Mouse (Mus musculus) left cerebral cortex, postnatal 10 days (tissue): ENCODE results near the gene Myo1e. TPM values are rescaled to one million over a fixed set of nuclear protein-coding genes. Genes with fewer than 3 reads are reported as not detected.

Source experiments
- DNase-seq, 2 experiments: peaks; one replicate each; pipeline ENCODE4 v3.0.0; 2021 to 2022; ENCODE audit warnings: low spot score in 2 of 2, mixed read lengths in 1 of 2; ENCODE audit errors: extremely low spot score in 1 of 2
- intact Hi-C: fragments of 180-260 bp; cut with DNase I; formaldehyde crosslinking; loops from one replicate; pipeline ENCODE4 v1.15.1; 2025
- total RNA-seq, 2 experiments: library from RNA; stranded (reverse); gene quantifications; 2 replicates each; pipeline ENCODE4 v1.2.3; 2021

Myo1e gene
- total RNA-seq, 2 experiments from 2014 or later, result 7.6 to 9.9 TPM

DNA sequence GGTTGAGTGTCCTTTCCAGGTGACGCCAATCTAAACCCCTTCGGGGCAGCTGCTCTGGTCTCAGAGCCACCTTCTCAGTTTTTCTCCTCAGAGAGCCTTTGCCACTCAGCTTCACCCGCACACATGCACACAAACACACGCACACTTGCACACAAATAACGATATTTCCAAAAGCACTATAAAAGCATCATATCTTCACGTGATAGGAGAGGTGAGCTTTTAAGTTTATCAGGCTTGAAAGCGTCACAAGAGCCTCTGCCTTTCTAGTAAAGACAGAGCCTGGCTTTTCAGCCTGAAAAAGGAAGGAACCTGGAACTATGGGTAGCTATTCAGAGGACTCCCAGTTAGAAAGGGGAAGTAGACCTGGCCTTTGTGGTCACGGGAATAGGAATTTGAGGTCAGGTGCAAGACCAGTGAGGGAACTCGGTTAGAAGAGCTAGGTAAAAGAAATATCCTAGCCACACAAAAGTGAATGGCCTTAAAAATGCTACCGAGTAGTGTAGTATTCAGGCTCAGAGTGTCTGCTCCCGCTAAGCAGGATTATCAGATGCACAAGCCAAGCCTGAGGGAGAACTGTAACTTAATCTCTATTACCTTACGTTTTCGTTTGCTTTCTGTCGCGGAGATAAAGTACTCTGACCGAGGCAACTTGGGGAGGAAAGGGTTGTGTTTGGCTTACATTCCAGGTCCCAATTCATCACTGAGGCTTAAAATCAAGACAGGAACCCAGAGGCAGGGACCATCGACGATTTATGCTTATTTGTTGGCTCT, 178.0 kb downstream of the Myo1e start:
- intact Hi-C loops, result no loop called here
- no peak for DNase-seq

DNA sequence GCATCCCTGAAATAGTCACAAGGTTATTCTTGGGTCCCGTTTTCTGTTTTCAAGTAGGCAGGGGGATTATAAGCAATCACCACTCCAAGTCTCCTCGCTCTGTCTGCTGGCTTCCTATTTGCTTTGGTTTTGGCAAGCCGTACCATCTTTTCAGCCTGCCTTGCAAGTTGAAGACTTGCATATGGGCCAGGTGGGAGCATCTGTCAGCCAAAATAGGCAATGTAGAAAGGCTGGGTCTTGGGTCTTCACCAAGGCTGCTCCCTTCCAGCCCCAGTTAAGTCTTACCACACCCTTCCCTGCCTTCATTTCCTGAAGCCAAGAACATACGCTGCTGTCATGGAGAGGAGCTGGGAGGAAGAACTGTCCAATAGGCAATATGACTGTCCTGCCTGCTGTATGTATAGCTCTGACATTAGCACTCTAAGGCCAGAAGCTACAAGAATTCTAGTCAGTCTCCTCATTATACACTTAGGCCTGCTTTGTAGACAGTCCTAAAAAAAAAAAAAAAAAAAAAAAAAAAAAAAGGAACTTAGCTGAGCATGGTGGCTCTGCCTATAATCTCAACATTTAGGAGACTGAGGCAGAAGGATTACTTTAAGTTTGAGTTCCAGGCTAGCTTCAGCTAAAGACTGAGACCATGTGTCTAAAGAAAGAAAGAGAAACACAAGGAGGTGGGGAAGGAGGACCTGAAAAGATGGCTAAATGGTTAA, 180.4 kb downstream of the Myo1e start:
- intact Hi-C loops, result no loop called here
- DNase-seq, result no peak

DNA sequence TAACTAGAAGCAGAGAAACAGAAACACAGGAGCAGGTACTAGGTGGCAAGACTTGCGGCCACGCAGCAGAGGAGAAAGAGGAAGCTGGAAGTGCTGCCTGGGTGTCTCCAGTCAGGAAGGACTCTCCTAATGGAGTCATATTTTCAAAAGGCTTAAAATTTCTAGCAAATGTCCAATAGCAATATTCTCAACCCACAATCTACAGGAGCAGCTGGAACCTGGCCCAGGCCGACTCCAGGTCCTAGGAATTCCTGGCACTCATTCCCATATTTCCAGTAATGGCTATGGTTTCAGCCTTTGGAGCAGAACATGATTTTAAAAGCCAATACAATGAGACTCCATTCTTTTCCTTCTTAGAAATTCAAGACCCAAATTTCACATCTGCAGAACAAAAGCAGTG, 182.4 kb downstream of the Myo1e start:
- intact Hi-C loops, result no loop called here
- no peak for DNase-seq

DNA sequence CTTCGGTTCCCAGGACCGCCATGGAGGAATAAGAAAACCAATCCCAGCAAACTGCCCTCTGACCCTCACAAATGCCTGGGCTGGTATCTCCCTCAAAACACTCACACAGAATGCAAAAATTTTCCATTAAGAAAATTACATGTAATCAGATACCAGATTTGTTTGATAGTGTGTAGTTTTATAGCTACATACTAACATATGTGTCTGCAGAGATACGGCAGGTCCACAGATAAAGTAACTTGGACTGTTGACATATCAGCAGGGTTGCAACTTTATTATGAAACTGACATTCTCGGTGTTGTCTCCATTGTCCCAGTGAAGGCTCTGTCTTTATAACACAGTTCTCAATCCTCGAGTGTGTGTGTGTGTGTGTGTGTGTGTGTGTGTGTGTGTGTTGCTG, 183.9 kb downstream of the Myo1e start:
- intact Hi-C loops, result loop anchor here (5.0 kb wide), 1 partner anchor 184 kb away; the partner anchor contains the start of gene Myo1e
- no peak for DNase-seq

DNA sequence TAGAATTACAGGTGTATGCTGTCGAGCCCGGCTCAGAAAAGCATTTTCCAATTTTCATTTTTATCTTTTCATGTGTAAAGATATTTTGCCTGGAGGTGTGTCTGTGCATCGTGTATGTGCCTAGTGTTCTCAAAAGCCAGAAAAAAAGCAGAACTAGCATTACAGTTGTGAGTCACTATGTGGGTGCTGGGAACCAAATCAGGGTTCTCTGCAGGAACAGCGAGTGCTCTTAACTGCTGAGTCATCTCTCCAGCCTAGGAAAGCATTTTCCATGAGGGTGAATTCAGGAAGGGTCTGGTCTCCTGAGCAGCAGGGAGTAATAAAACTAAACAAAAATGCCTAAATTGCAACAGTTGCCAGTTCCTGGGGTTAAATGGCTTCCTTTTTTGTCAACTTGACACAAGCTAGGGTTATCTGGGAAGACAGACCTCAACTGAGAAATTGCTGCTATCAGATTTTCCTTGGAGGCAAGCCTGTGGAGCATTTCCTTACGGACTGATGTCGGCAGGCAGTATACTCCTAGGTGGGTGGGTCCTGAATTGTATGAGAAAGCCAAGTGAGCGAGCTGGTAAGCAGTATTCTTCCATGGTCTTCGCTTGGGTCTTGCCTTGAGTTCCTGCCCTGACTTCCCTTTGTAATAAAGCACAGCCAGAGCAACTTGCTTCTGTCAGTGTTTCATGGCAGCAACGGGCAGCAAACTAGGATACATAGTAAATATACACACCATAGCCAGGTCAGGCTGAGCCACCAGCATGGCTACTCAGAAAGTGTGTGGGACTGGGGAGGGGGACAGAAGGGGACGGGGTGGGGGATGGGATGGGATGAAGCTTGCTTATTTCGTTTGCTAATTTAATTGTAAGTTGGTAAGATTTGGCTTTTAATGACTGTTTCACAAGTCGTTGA, 184.8 kb downstream of the Myo1e start:
- intact Hi-C loops, result loop anchor here (1.0 to 5.0 kb wide), 2 partner anchors 185 to 283 kb away; partner anchors contain the start of gene Myo1e

DNA sequence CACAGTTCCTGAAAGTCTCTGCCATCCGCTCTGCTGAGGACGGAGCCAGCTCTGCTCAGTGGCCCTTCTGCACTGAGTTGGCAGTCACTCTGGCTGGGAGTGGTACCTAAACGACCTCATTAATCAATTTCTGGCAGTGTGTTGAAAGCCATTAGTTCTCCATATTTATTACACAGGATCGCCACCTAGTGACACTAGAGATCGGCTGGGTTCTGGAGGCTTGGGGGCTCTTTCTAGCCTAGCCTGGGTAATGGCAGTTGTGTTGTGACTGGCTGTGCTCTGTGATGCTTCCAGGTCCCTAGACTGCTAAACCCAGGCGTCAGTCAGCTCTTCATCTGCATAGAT, 185.4 kb downstream of the Myo1e start:
- intact Hi-C loops, result loop anchor here (1.0 to 5.0 kb wide), 2 partner anchors 185 to 283 kb away; partner anchors contain the start of gene Myo1e
- peak in 1 of 2 experiments; percentile 51 for DNase-seq

More for the DNA sequence above, 184.8 kb downstream of the Myo1e start:
- no peak for DNase-seq

DNA sequence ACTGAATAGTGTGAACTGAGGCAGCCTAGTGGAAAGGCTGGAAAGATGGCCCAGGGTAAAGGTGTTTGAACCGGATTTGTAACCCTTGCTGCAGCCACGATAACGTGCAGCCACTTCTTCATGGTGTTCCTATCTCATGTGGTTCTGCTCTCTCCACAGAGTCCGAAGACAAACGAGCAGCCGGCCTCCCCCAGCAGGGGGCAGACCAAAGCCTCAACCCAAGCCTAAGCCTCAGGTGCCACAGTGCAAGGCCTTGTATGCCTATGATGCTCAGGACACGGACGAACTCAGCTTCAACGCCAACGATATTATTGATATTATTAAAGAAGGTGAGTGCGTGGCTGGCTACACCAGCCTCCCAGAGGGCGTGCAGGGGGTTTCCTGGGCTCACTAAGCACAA, 188.5 kb downstream of the Myo1e start:
- intact Hi-C loops, result no loop called here
- no peak for DNase-seq

DNA sequence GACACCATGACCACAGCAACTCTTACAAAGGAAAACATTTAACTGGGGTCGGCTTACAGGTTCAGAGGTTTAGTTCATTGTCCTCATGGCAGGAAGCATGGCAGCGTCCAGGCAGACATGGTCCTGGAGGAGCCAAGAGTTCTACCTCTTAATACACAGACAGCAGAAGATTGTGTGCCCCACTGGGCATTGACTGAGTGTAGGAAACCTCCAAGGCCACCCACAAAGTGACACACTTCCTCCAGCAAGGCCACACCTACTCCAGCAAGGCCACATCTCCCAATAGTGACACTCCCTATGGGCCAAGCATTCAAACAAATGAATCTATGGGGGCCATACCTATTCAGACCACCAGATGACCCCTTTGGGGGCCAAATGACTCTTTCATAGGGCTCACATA, 188.9 kb downstream of the Myo1e start:
- intact Hi-C loops, result no loop called here
- no peak for DNase-seq

DNA sequence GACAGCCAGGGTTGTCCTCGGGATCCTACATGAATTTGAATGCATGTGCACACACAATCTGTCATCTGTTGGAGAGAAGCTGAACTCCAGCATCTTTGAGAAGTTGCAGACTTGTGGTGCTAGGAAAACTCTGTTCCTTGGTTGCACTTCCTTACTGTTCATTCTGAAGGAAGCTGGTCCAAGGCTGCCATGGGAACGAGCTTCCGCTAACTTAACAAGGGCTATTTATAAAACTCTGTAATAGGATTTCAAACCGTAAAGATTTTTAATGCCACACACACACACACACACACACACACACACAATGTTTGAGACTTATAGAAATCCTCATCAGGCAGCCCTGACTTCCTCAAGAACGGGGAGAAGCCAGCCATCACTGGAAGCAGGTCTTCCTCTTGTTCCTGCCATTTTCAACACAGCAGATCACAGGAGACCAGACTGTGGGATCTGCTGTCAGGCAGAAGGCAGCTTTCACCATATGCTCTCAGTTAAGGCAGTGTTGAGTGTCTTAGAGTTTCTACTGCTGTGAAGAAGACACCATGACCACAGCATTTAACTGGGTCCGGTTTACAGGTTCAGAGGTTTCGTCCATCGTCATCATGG, 194.9 kb downstream of the Myo1e start:
- intact Hi-C loops, result no loop called here

DNA sequence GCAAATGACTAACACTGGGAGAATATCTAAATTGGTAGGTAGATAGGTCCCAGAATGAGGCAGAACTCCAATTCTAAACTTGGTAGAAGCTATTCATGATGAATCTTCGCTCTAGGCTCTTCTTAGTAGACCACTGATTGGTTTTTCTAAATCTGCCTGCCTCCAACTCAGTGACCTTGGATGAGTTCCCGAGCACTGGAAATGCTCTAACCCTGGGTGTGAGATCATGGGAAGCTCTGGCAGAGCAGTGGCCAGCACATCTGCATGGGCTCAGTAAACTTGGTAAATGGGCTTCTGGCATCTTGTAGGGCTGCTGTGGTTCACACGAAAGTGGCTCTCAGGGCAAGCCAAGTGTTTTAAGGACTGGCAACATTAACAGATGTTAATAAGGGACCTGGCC, 199.4 kb downstream of the Myo1e start:
- intact Hi-C loops, result no loop called here
- DNase-seq, result no peak

More for the DNA sequence above, 194.9 kb downstream of the Myo1e start:
- DNase-seq, result peak in 1 of 2 experiments; percentile 67

DNA sequence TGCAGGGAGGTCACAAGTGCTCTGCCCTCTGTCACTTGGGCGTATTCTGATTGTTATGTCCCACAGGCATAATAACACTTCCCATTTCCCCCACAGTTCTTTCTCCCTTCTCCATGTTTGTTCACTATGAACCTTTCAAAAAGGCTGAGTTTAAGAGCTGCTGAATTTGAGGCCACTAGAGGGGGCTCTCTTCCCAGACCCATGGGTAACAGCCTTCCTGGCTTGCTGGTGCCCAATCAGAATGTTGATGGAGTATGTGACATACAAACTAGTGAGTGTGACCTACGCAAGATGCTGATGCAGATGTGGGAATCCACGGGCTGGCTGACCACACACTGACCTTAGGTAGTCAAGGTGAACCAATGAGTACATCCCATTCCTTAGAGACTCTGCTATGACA, 201.6 kb downstream of the Myo1e start:
- intact Hi-C loops, result no loop called here

DNA sequence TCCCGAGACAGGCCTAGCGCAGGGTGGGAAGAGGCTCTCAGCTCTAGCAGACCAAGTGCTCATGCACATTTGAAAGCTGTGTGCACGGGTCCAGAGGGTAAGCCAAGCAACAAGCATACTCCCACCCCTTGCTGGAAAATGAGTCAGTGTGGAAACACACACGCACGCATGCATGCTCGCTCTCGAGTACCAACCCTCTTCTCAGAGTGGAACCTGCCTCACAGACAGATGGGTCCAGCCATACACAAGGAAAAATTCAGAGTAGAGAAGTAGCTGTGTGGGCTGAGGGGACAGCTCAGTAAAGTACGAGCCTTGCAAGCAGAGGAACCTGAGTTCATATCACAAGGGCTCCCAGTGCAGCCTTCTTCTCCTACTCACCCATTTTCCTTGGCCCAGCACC, 202.6 kb downstream of the Myo1e start:
- intact Hi-C loops, result no loop called here
- DNase-seq, result no peak

More for the DNA sequence above, 201.6 kb downstream of the Myo1e start:
- DNase-seq, result no peak

DNA sequence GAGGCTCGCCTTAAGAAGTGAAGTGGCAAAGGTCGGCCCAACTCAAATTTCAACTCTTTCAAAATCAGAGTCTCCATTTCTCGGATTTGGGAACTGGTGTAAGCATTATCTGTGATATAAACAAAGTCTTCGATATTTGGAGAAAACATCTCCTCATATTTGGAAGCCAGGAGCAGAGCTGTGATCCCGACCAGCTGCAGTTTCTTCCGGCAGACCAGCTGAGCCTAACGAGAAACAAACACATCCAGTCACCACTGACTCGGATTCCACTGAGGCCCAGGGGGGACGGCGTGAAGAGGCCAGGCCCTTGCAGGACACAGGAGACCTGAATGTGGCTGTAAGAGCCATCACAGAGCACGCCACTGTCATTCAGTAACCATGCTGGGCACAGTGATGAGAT, 203.5 kb downstream of the Myo1e start:
- no peak for DNase-seq
- intact Hi-C loops, result no loop called here

DNA sequence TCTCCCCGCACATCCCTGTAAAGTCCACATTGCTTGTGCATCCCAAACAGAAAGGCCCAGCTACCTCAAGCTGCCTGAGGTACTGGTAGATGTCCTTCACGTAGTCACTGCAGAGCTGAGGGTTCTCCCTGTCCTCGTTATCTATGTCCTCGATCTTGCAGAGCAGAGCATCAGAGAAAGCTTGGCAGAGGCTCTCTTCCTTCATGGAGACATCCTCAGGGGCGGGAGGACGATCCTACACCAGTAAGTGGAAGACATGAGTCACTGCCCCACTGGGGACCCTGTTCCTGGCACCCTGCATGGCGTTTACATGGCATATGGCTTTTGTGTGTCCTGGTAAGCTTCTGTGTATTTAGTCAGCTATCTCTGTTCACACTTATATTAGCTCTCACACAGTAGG, 205.9 kb downstream of the Myo1e start:
- intact Hi-C loops, result no loop called here
- DNase-seq, result no peak

DNA sequence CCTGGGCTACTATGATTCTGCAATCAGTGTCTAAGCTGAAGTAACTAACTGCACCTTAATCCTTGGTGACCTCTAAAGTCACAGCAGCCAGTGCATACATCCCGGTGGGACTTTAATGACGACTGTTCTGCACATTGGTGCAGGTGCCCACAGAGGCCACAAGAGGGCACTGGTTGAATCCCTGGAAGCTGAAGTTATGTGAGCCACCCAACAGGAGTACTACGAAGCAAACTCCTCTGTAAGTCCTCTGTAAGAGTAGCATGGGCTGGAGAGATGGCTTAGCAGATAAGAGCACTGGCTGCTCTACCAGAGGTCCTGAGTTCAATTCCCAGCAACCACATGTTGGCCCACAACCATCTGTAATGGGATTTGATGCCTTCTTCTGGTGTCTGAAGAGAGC, 209.3 kb downstream of the Myo1e start:
- intact Hi-C loops, result no loop called here
- no peak for DNase-seq

DNA sequence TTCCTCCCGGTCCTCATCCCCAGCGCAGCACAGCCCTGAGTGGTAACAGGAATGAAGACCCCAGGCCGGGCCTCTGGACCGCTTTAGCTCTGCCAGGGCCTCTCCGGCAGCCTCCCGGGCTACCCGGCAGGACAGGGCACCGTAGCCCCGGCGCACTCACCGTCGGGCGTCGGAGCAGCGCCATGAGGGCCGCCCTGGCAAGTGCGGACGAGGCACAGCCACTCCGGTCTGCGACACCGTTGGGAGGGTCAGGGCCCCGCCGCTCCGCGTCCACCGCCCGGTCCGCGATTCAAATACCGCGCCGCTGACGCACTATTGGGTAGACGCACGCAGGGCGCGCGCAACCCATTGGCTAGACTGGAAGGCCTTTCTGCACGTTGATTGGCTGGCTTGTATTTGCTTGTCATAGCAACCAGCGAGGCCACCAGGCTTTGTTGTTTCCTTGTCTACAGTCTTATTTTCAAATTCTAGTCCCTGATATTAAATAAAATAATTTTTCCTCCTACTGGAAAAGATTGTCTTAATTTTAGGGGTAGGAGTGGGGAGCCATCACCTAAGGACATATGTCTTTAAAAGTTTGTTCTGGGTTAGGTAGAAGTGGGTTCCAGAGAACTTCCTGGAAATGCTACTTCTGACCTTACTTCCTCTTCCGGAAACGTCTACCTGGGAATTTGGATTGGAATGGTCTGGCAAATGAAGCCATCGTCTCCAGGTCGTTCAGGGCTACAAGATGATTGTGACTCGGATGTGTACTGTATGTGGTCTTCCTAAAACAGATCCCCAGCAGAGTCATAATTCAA, 214.3 kb downstream of the Myo1e start, which contains the start of gene Ccnb2:
Gene Ccnb2, minus strand, starts transcription at position 291 of the 800 bp plus-strand sequence.
- DNase-seq, result peak; percentile 88 to 92
- intact Hi-C loops, result no loop called here

DNA sequence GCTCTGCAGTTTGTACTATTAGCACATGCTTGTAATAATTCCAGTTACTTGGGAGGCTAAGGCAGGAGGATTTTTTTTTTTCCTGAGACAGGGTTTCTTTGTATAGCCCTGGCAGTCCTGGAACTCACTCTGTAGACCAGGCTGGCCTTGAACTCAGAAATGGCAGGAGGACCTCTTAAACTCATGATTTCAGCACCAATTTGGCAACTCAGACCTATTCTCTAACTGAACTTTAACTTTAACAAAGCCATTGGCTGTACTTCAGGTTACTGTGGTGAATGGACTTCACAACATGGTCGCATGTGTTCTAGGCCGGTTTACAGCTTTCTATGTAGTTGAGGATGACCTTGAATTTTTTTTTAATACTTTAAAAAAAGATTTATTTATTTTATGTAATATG, 215.5 kb downstream of the Myo1e start:
- no peak for DNase-seq
- intact Hi-C loops, result no loop called here

DNA sequence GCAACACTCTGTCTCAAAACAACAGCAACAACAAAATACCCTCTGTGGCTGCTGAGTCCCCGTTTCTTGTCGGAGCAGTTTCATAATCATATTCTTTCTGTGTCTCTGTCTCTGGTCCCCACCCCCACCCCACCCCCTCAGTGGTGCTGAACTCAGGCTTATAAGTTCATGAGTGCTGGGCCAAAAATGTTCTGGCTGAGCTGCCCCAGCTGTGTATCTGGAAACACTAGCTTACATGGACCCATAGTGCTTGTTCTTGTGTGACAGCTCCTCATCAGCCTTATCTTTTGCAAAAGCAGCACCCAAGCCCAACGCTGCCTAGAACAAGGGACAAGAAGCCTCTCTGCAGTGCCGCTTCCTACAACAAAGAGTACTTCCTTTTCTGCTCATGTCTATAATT, 232.8 kb downstream of the Myo1e start:
- intact Hi-C loops, result loop anchor here (10.0 kb wide), 1 partner anchor 145 kb away; no protein-coding TSS in a partner anchor
- no peak for DNase-seq
